Mouse (Mus musculus) forebrain, embryonic 10.5 days (tissue): ENCODE data around the gene Thoc3. TPM values are rescaled to one million over a fixed set of nuclear protein-coding genes. Genes with fewer than 3 reads are reported as not detected.
"Not testable (repeated sequence)": the region's sequence is repeated elsewhere in the genome, so short reads cannot be mapped to it uniquely, and the experiment has no call there.

Source experiments
- DNase-seq: peaks from one replicate; pipeline ENCODE4 v3.0.0-alpha.2; 2017; ENCODE audit warnings: low spot score; ENCODE audit errors: extremely low spot score
- H3K27ac ChIP-seq: fragments of 300-500 bp; sonication (generic); 2 replicates; pipeline ENCODE4 v1.5.1; 2016; ENCODE audit warnings: mild to moderate bottlenecking
- H3K27me3 ChIP-seq: fragments of 300-500 bp; sonication (generic); 2 replicates; pipeline ENCODE4 v1.6.1; 2016; ENCODE audit warnings: mild to moderate bottlenecking; ENCODE audit not compliant: poor library complexity, severe bottlenecking
- H3K36me3 ChIP-seq: fragments of 300-500 bp; sonication (generic); replicated peaks from 2 replicates; pipeline ENCODE4 v1.6.1; 2016; ENCODE audit warnings: mild to moderate bottlenecking, moderate library complexity
- H3K4me1 ChIP-seq: fragments of 300-500 bp; sonication (generic); 2 replicates; pipeline ENCODE4 v1.6.1; 2016
- H3K4me3 ChIP-seq: fragments of 300-500 bp; sonication (generic); 2 replicates; pipeline ENCODE4 v1.5.1; 2016; ENCODE audit warnings: mild to moderate bottlenecking, moderate library complexity
- H3K9me3 ChIP-seq: fragments of 300-500 bp; sonication (generic); 2 replicates; pipeline ENCODE4 v1.6.1; 2016; ENCODE audit warnings: mild to moderate bottlenecking, moderate library complexity
- WGBS: fragments of 180-500 bp; shearing (Covaris S2); methylation state at CpG from one replicate; pipeline ENCODE4 v1.1.7; 2016; 5-methylcytosine and 5-hydroxymethylcytosine counted together
- polyA plus RNA-seq: library from polyadenylated mRNA; unstranded; fragments of >200 nt; fragmentation: Nextera tagmentation; extraction: Ambion mirVana; gene quantifications from 2 replicates; pipeline ENCODE4 v1.2.1, GENCODE M21; 2016

Gene Thoc3
- polyA plus RNA-seq = 189 and 193 TPM in 2 replicates

DNA sequence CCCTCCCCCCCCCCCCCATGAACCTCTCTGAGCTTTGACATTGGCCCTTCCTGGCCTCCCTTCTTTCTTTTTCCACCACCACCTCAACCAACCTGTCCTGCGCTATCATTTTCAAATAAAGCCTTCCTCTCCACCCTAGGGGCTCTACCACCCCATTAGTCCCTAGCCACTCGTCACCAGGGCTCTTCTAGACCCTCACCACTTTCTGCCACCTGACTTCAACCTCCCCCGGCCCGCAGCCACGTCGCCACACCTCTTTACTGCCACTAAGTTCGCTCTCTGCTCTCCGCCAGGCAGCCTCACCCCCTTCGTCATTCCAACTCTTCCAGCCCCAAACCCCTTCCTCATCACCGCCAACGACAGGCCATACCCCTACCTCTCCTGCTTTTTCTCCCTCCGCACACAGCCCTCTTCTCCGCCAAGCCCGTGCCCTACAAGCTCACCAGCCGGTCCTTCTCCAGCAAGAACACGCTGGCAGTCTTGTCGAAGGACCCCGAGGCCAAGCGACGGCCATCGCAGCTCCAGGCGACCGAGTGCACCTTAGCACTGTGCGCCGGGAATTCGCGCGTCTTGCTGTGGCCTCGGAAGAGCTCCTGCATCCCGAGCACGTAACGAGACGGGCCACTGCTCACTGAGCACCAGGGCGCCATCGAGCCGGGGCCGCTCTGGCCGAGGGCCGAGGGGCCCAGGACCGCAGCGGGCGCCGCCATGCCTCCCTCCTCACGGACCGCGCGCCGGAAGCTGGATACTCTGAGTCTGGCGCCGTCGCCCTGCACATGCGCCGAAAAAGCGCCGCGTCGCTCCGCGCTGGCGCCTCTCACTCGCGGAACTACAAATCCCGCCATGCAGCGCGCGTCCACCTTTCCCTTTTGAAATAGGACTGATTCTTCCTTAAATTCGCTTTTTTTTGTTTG lies at the start of gene Thoc3:
Thoc3 (minus strand) TSS at position 752 of the 914 bp plus-strand sequence.
- Histone ChIP-seq H3K9me3 (peaks cover 24% of the 10 kb centered on the region), H3K27ac (peak within 1 kb of the TSS; percentile 91), H3K36me3 (peaks cover 43% of the 10 kb centered on the region), H3K27me3 (no peaks in the 10 kb centered on the region), H3K4me1 (peaks cover 14% of the 10 kb centered on the region), H3K4me3 (peak within 1 kb of the TSS; percentile 99)
- peak; percentile 86 for DNase-seq
- under 1% methylated on average over 67 of the region's 67 CpGs for WGBS

DNA sequence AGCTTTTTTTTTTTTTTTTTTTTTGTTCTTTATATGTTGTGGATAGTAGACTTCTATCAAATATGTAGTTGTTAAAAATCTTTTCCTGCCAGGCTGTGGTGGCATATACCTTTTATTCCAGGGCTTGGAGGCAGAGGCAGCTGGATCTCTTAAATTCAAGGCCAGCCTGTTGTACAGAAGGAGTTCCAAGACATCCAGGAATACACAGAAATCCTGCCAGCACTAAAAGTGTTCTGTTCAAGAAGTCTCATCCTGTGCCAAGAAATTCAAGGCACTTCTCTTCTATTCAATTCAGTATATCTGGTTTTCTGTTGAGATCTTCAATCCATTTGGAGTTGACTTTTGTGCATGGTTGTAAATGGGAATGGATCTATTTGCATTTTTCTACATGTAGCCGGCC lies 37.3 kb upstream of the Thoc3 start:
- 90% methylated on average over 1 of the region's 1 CpGs for WGBS
- Histone ChIP-seq H3K4me1 (peaks cover 24% of the 10 kb centered on the region), H3K36me3 (peaks cover 16% of the 10 kb centered on the region), H3K27ac (no peak overlapping the region), H3K4me3 (no peak overlapping the region), H3K27me3 (peaks cover 14% of the 10 kb centered on the region), H3K9me3 (no peaks in the 10 kb centered on the region)
- no peak for DNase-seq

DNA sequence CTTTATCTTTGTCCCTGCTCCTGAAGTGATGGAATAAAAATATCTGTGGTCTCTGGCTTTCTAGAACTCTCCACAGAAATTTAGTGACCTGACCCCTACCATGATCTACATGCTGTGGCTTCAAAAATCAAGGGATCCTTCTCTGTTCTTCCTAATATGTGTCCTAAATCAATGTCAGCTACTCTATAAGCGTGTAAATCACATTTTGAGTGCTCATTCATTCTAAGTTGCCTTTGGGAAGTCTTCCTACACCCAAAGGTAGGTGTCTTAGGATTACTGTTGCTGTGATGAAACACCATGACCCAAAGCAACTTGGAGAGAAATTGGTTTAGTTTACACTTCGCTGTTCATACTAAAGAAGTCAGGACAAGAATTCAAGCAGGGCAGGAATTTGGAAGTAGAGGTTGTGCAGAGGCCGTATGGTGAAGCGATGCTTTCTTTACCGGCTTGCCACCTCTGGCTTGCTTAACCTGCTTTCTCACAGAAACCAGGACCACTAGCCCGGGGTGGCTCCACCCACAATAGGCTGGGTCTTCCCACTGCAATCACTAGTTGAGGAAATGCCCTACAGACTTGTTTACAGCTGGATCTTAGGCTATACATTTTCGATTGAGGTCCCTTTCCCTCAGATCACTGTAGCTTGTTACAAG lies 36.1 kb upstream of the Thoc3 start:
- Histone ChIP-seq H3K4me1 (peaks cover 24% of the 10 kb centered on the region), H3K27me3 (peaks cover 14% of the 10 kb centered on the region), H3K9me3 (no peaks in the 10 kb centered on the region), H3K36me3 (peaks cover 14% of the 10 kb centered on the region), H3K4me3 (peak overlapping the region; percentile 79), H3K27ac (peak overlapping the region; percentile 91)
- DNase-seq = no peak
- WGBS = 50% methylated on average over 7 of the region's 7 CpGs

DNA sequence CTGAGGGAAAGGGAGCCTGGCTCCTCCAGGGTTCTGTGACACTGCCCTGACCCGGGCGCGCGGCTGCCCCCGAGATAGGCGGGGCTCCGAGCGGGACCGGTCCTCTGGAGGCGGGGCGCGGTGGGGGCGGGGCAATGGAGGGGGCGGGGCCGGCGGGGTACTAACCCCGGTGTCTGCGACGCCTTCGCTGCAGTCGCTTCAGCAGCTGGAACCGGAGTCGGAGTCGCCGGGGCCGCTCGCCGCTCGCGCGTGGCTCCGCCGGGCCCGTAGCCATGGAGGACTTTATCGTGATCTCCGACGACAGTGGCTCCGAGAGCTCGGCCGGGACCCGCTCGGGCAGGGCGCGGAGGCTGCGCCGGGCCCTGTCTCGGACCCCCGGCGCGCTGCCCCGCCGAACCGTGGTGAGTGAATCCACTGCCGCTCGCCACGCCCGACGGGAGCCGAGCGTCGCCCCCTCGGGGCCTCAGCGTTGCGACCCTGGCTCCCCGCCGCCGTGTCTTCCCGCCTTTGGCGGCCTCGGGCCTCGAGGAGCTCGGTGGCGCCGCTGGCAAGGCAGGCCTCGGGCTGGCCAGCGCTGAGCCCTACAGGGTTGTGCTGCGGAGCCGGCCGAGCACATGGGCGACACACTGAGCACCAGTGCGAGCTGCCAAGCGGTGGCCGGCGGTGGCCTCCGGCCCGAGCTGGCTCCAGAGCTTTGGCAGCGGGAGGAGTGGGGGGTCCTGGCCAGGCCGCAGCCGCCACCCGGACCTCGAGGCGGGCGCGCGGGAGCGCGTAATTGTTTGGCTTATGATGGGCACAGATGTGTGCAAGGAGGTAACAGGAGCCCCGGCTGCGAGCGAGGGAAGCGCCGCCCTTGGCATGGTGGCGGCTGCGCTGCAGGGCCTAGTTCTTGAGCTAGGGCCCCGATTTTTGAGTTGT lies 35.2 kb upstream of the Thoc3 start, which contains the start of gene Simc1:
Simc1 (plus strand) TSS at position 176 of the 918 bp plus-strand sequence.
- H3K9me3 ChIP-seq = no peaks in the 10 kb centered on the region
- H3K4me1 ChIP-seq = peaks cover 24% of the 10 kb centered on the region
- H3K36me3 ChIP-seq = peaks cover 14% of the 10 kb centered on the region
- peak; percentile 83 for DNase-seq
- under 1% methylated on average over 105 of the region's 105 CpGs for WGBS
- H3K27ac ChIP-seq = peak within 1 kb of the TSS; percentile 91
- H3K27me3 ChIP-seq = peaks cover 14% of the 10 kb centered on the region
- peak within 1 kb of the TSS; percentile 79 for H3K4me3 ChIP-seq

DNA sequence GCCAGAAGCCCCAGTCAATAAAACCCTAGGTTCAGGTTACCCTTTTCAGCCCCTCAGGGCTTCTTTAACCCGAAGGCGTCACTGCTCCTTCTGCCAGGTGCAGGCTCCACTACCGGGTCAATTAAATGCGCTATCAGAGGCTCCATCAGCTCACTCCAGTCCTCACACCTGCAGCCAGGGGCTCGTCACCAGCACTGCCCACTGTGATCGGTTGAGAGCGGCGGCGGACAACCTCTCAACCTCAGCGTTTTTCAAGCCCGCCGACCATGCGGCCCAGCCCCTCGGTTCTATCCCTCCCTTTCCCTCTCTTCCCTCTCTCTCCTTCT lies 34.6 kb upstream of the Thoc3 start:
- DNase-seq = no peak
- H3K27me3 ChIP-seq = peaks cover 14% of the 10 kb centered on the region
- 1% methylated on average over 14 of the region's 14 CpGs for WGBS
- H3K4me1 ChIP-seq = peaks cover 24% of the 10 kb centered on the region
- peak overlapping the region; percentile 91 for H3K27ac ChIP-seq
- H3K9me3 ChIP-seq = no peaks in the 10 kb centered on the region
- peaks cover 12% of the 10 kb centered on the region for H3K36me3 ChIP-seq
- H3K4me3 ChIP-seq = peak overlapping the region; percentile 79

DNA sequence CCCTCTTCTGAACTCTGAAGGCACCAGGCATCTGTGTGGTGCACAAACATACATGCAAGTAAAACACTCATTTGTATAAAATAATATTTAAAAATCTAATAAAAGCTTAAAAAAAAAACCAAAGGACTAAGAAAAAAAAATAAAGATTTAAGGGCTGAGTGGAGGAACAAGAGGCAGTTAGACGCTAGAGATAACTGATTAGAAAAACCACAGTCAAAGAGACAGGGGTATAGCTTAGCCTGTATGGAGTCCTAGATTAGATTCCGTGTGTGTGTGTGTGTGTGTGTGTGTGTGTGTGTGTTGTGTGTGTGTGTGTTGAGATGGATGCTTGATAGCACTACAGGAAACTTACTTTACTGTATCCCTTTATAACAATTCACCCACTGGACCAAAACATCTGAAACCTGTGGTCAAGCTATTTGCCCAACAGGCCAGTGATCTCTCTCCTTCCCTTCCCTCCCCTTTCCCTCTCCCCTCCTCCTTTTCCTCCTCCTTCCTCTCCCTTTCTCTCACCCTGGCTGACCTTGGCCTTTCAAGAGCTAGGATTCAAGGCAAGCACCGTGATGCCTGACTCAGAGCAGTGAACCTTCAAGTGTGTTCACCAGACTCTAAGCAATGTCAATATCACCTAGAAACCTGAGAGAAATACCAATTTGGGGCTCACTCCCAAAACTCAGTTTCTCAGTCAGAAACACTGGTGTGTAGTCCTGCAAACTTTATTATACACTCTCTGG lies 33.5 kb upstream of the Thoc3 start:
- 72% methylated on average over 3 of the region's 3 CpGs for WGBS
- peaks cover 10% of the 10 kb centered on the region for H3K36me3 ChIP-seq
- H3K27me3 ChIP-seq = peaks cover 14% of the 10 kb centered on the region
- H3K4me1 ChIP-seq = peaks cover 24% of the 10 kb centered on the region
- no peak overlapping the region for H3K4me3 ChIP-seq
- DNase-seq = no peak
- no peak overlapping the region for H3K27ac ChIP-seq
- H3K9me3 ChIP-seq = no peaks in the 10 kb centered on the region

DNA sequence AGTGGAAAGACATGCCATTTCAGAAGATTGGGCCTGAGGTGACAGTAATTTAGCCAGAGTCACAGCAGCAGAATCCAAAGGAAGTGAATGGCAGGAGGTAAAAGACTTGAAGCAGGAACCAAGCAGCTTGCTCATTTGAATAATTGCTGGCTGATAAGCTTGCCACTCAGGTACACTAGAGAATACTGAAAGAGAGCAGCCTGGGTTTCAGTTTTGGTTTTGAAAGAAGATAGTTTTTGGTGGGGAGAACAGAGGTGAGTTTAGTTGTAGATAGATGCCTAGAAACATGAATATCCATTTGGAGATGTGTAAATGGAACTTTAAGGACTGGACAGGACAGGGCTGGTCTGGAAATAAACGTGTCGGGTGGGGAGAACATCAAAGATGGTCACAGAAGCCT lies 32.7 kb upstream of the Thoc3 start:
- Histone ChIP-seq H3K27me3 (peaks cover 14% of the 10 kb centered on the region), H3K36me3 (peaks cover 5% of the 10 kb centered on the region; the same call in 1 of the 2 replicates), H3K4me1 (peaks cover 24% of the 10 kb centered on the region), H3K27ac (no peak overlapping the region), H3K9me3 (no peaks in the 10 kb centered on the region), H3K4me3 (no peak overlapping the region)
- no peak for DNase-seq
- WGBS = 79% methylated on average over 2 of the region's 2 CpGs

DNA sequence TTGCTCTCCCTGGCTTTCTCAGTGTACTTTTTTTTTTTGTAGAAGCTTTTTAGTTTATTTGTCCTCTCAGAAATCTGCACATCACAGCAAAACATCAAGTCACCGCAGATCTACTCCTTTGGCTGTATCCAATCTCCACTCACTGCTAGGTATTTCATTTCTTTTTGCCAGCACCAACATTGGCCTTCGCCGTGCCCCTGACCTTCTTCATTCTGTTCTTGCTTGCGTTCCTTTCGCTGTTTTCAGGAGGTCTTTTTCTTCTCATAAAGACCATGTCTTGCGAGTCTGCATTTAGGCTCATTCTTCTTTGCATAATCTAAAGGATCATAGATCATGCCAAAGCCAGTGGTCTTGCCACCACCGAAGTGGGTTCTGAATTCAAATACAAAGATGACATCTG lies 30.9 kb upstream of the Thoc3 start:
- H3K36me3 ChIP-seq, H3K27ac ChIP-seq, H3K4me3 ChIP-seq, DNase-seq, H3K9me3 ChIP-seq: not testable (repeated sequence)
- H3K4me1 ChIP-seq = peaks cover 16% of the 10 kb centered on the region
- peaks cover 14% of the 10 kb centered on the region for H3K27me3 ChIP-seq
- 95% methylated on average over 7 of the region's 7 CpGs for WGBS

DNA sequence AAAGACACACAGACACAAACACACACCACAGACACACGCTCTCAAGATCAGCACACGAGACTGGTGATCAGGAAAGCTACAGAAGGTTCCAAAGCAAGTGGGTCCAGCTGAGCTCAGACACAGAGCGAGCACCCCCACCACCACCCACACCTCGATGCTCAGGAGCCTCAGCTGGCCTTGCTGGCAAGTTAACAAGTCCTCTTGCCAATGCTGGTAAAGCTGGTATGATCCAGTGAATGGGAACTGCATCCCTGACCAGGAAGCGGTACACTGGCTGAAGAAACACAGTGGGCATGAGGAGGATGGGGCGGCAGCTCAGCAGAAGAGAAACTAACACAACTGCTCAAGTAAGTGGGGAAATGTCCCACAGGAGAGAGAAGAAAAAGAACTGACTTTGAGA lies 22.7 kb upstream of the Thoc3 start:
- 86% methylated on average over 6 of the region's 6 CpGs for WGBS
- no peak overlapping the region for H3K4me3 ChIP-seq
- no peak overlapping the region for H3K27ac ChIP-seq
- H3K9me3 ChIP-seq = no peaks in the 10 kb centered on the region
- no peaks in the 10 kb centered on the region for H3K36me3 ChIP-seq
- no peaks in the 10 kb centered on the region for H3K4me1 ChIP-seq
- H3K27me3 ChIP-seq = no peaks in the 10 kb centered on the region
- no peak for DNase-seq

DNA sequence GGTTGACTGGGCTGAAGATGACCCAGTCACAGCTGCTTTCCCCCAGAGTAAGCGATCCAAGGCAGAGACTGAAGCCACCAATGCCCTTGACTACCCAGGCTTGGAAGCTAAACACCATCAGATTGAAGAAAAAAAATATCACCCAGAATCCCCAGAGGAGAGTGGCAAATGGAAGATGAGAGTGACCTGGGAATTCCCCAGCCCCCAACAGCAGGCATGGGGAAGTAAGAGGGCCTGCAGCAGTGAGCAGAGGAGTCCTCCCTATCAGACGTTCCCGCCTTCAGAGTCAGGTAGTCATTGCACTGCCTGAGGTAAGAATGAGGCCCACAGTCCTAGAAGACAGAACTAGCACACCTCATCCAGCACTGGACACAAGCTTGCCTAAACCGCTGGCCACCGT lies 21.8 kb upstream of the Thoc3 start:
- Histone ChIP-seq H3K27ac (no peak overlapping the region), H3K4me1 (no peaks in the 10 kb centered on the region), H3K27me3 (no peaks in the 10 kb centered on the region), H3K36me3 (no peaks in the 10 kb centered on the region), H3K9me3 (no peaks in the 10 kb centered on the region), H3K4me3 (no peak overlapping the region)
- 81% methylated on average over 5 of the region's 5 CpGs for whole genome bisulfite sequencing
- DNase-seq = no peak

DNA sequence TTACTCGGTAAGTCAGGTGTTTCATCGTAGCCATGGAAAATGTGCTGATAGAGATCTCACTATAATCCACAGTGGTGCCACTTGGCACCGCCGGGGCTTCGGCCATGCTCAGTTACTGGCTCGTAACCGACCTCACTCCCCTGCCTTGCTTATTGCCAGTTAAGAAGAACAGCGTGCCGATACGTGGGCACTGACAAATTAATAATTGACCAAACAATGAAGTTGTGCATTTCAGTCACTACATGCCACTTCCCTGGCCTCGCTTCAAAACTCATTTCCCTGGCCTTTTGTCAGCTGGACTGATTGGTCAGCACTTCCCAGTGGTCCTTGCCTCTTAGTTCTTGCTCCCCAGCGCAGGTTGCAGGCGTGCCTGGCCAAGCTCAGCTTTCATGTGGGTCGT lies 12.8 kb upstream of the Thoc3 start:
- Histone ChIP-seq H3K9me3 (no peaks in the 10 kb centered on the region), H3K4me3 (no peak overlapping the region), H3K4me1 (no peaks in the 10 kb centered on the region), H3K27me3 (no peaks in the 10 kb centered on the region), H3K27ac (no peak overlapping the region), H3K36me3 (no peaks in the 10 kb centered on the region)
- no peak for DNase-seq
- 88% methylated on average over 14 of the region's 14 CpGs for whole genome bisulfite sequencing

DNA sequence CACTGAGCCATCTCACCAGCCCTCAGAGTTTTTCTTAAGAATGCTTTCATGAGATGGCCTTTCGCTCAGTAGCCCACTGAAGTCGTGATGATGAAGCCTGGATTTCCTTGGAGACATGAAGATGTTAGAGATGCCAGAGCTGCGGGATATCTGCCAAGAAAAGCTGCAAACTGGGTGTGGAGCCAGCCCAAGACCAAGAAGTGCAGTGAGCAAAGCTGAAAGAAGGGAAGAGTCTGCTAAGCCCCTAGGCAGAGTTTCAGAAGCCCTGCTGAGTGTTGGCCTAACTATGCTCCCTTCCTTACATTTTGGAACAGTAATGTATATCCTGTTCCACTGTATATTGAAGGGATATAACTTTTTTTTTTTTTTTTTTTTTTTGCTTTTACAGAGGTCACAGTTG lies 10.6 kb upstream of the Thoc3 start:
- Histone ChIP-seq H3K27me3 (no peaks in the 10 kb centered on the region), H3K36me3 (no peaks in the 10 kb centered on the region), H3K9me3 (no peaks in the 10 kb centered on the region), H3K4me1 (no peaks in the 10 kb centered on the region), H3K27ac (no peak overlapping the region), H3K4me3 (no peak overlapping the region)
- no peak for DNase-seq
- 70% methylated on average over 3 of the region's 3 CpGs for WGBS
